Mouse (Mus musculus) limb, embryonic 10.5 days (tissue): ENCODE results near the gene Ppm1l. TPM values are rescaled to one million over a fixed set of nuclear protein-coding genes. Genes with fewer than 3 reads are reported as not detected.

Experiments used
- DNase-seq: peaks from one replicate; pipeline ENCODE4 v3.0.0-alpha.2; 2017; ENCODE audit warnings: low spot score
- H3K27ac ChIP-seq: fragments of 300-500 bp; sonication (generic); 2 replicates; pipeline ENCODE4 v1.5.1; 2016; ENCODE audit warnings: mild to moderate bottlenecking
- H3K27me3 ChIP-seq: fragments of 300-500 bp; sonication (generic); 2 replicates; pipeline ENCODE4 v1.6.1; 2016; ENCODE audit warnings: low read depth, mild to moderate bottlenecking; ENCODE audit not compliant: poor library complexity, severe bottlenecking
- H3K36me3 ChIP-seq: fragments of 300-500 bp; sonication (generic); 2 replicates; pipeline ENCODE4 v1.6.1; 2016; ENCODE audit warnings: mild to moderate bottlenecking, moderate library complexity
- H3K4me1 ChIP-seq: fragments of 300-500 bp; sonication (generic); 2 replicates; pipeline ENCODE4 v1.6.1; 2016
- H3K4me3 ChIP-seq: fragments of 300-500 bp; sonication (generic); 2 replicates; pipeline ENCODE4 v1.5.1; 2016; ENCODE audit warnings: mild to moderate bottlenecking, moderate library complexity
- H3K9me3 ChIP-seq: fragments of 300-500 bp; sonication (generic); replicated peaks from 2 replicates; pipeline ENCODE4 v1.6.1; 2016; ENCODE audit warnings: mild to moderate bottlenecking
- WGBS: fragments of 180-500 bp; shearing (Covaris S2); methylation state at CpG from one replicate; pipeline ENCODE4 v1.1.7; 2016; 5-methylcytosine and 5-hydroxymethylcytosine counted together
- polyA plus RNA-seq: library from polyadenylated mRNA; unstranded; fragments of >200 nt; fragmentation: Nextera tagmentation; extraction: Ambion mirVana; gene quantifications from 2 replicates; pipeline ENCODE4 v1.2.1, GENCODE M21; 2016

Gene Ppm1l
- polyA plus RNA-seq, 1 experiment from 2014 or later = 9.5 TPM

- peaks cover 10% of the 10 kb centered on the region; the same call in 1 of the 2 replicates for H3K4me1 ChIP-seq
- H3K4me3 ChIP-seq = no peak overlapping the region
- WGBS = 35% methylated on average over 12 of the region's 12 CpGs
- no peak for DNase-seq
- H3K9me3 ChIP-seq = 0 out of 2 replicates have a peak, but pooled peaks cover 2% of the 10 kb centered on the region
- no peak overlapping the region for H3K27ac ChIP-seq
- no peaks in the 10 kb centered on the region for H3K27me3 ChIP-seq
- no peaks in the 10 kb centered on the region for H3K36me3 ChIP-seq
Measured at GRCm38 (mm10) chr3:69475850-69476450, 159.3 kb downstream of the Ppm1l start.

GRCm38 (mm10) chr3:69479937-69480336 is 163.3 kb downstream of the Ppm1l start:
- H3K4me3 ChIP-seq = no peak overlapping the region
- DNase-seq = no peak
- no peaks in the 10 kb centered on the region for H3K27me3 ChIP-seq
- H3K27ac ChIP-seq = no peak overlapping the region
- no peaks in the 10 kb centered on the region for H3K9me3 ChIP-seq
- H3K4me1 ChIP-seq = peaks cover 10% of the 10 kb centered on the region; the same call in 1 of the 2 replicates
- H3K36me3 ChIP-seq = no peaks in the 10 kb centered on the region
- 96% methylated on average over 3 of the region's 3 CpGs for WGBS

- H3K9me3 ChIP-seq = no peaks in the 10 kb centered on the region
- no peak overlapping the region for H3K27ac ChIP-seq
- H3K36me3 ChIP-seq = no peaks in the 10 kb centered on the region
- 37% methylated on average over 4 of the region's 4 CpGs for WGBS
- peak; percentile 67 for DNase-seq
- 0 out of 2 replicates have a peak, but pooled peaks cover 3% of the 10 kb centered on the region for H3K4me1 ChIP-seq
- no peak overlapping the region for H3K4me3 ChIP-seq
- H3K27me3 ChIP-seq = no peaks in the 10 kb centered on the region
Measured at GRCm38 (mm10) chr3:69481835-69482234, 165.2 kb downstream of the Ppm1l start.

GRCm38 (mm10) chr3:69484006-69484574 is 167.4 kb downstream of the Ppm1l start:
- Histone ChIP-seq H3K4me1 (0 out of 2 replicates have a peak, but pooled peaks cover 4% of the 10 kb centered on the region), H3K9me3 (no peaks in the 10 kb centered on the region), H3K27ac (no peak overlapping the region), H3K36me3 (no peaks in the 10 kb centered on the region), H3K27me3 (no peaks in the 10 kb centered on the region), H3K4me3 (no peak overlapping the region)
- no peak for DNase-seq
- WGBS = 91% methylated on average over 13 of the region's 13 CpGs

- Histone ChIP-seq H3K27me3 (no peaks in the 10 kb centered on the region), H3K27ac (no peak overlapping the region), H3K4me3 (no peak overlapping the region), H3K4me1 (0 out of 2 replicates have a peak, but pooled peaks cover 4% of the 10 kb centered on the region), H3K9me3 (no peaks in the 10 kb centered on the region), H3K36me3 (no peaks in the 10 kb centered on the region)
- no peak for DNase-seq
- WGBS = 85% methylated on average over 4 of the region's 4 CpGs
Measured at GRCm38 (mm10) chr3:69484582-69484981, 167.9 kb downstream of the Ppm1l start.

- H3K27ac ChIP-seq = no peak overlapping the region
- no peaks in the 10 kb centered on the region for H3K36me3 ChIP-seq
Measured at GRCm38 (mm10) chr3:69485347-69485746, 168.7 kb downstream of the Ppm1l start.

GRCm38 (mm10) chr3:69485756-69486155 is 169.1 kb downstream of the Ppm1l start:
- DNase-seq = no peak
- H3K4me3 ChIP-seq = no peak overlapping the region
- no peak overlapping the region for H3K27ac ChIP-seq
- 91% methylated on average over 2 of the region's 2 CpGs for WGBS
- 0 out of 2 replicates have a peak, but pooled peaks cover 4% of the 10 kb centered on the region for H3K4me1 ChIP-seq
- H3K27me3 ChIP-seq = no peaks in the 10 kb centered on the region
- no peaks in the 10 kb centered on the region for H3K36me3 ChIP-seq
- H3K9me3 ChIP-seq = no peaks in the 10 kb centered on the region

More at GRCm38 (mm10) chr3:69485347-69485746, 168.7 kb downstream of the Ppm1l start:
- Histone ChIP-seq H3K4me3 (no peak overlapping the region), H3K27me3 (no peaks in the 10 kb centered on the region), H3K9me3 (no peaks in the 10 kb centered on the region), H3K4me1 (0 out of 2 replicates have a peak, but pooled peaks cover 4% of the 10 kb centered on the region)
- 92% methylated on average over 3 of the region's 3 CpGs for WGBS
- no peak for DNase-seq

- H3K27me3 ChIP-seq = no peaks in the 10 kb centered on the region
- H3K4me1 ChIP-seq = peaks cover 11% of the 10 kb centered on the region; the same call in 1 of the 2 replicates
Measured at GRCm38 (mm10) chr3:69487471-69487870, 170.8 kb downstream of the Ppm1l start.

GRCm38 (mm10) chr3:69489669-69490068 is 173.0 kb downstream of the Ppm1l start:
- Histone ChIP-seq H3K36me3 (no peaks in the 10 kb centered on the region), H3K27me3 (no peaks in the 10 kb centered on the region), H3K27ac (no peak overlapping the region), H3K4me3 (no peak overlapping the region), H3K9me3 (no peaks in the 10 kb centered on the region), H3K4me1 (peaks cover 11% of the 10 kb centered on the region; the same call in 1 of the 2 replicates)
- WGBS = 90% methylated on average over 3 of the region's 3 CpGs
- DNase-seq = no peak

More at GRCm38 (mm10) chr3:69487471-69487870, 170.8 kb downstream of the Ppm1l start:
- Histone ChIP-seq H3K4me3 (no peak overlapping the region), H3K27ac (no peak overlapping the region), H3K9me3 (no peaks in the 10 kb centered on the region), H3K36me3 (no peaks in the 10 kb centered on the region)
- no peak for DNase-seq
- WGBS = 86% methylated on average over 6 of the region's 6 CpGs

- no peak for DNase-seq
- Histone ChIP-seq H3K9me3 (no peaks in the 10 kb centered on the region), H3K27ac (no peak overlapping the region), H3K36me3 (no peaks in the 10 kb centered on the region), H3K4me1 (peaks cover 11% of the 10 kb centered on the region; the same call in 1 of the 2 replicates), H3K27me3 (no peaks in the 10 kb centered on the region), H3K4me3 (no peak overlapping the region)
- 88% methylated on average over 6 of the region's 6 CpGs for WGBS
Measured at GRCm38 (mm10) chr3:69490981-69491681, 174.5 kb downstream of the Ppm1l start.

- H3K4me1 ChIP-seq = peaks cover 7% of the 10 kb centered on the region; the same call in 1 of the 2 replicates
- no peaks in the 10 kb centered on the region for H3K36me3 ChIP-seq
- WGBS = 77% methylated on average over 4 of the region's 4 CpGs
- H3K27me3 ChIP-seq = no peaks in the 10 kb centered on the region
- no peak overlapping the region for H3K4me3 ChIP-seq
- no peak for DNase-seq
- no peak overlapping the region for H3K27ac ChIP-seq
- no peaks in the 10 kb centered on the region for H3K9me3 ChIP-seq
Measured at GRCm38 (mm10) chr3:69494233-69495010, 177.8 kb downstream of the Ppm1l start.

- 85% methylated on average over 3 of the region's 3 CpGs for WGBS
- H3K36me3 ChIP-seq = no peaks in the 10 kb centered on the region
- peaks cover 8% of the 10 kb centered on the region for H3K4me1 ChIP-seq
- H3K27ac ChIP-seq = no peak overlapping the region
- DNase-seq = no peak
- H3K27me3 ChIP-seq = no peaks in the 10 kb centered on the region
- no peak overlapping the region for H3K4me3 ChIP-seq
- no peaks in the 10 kb centered on the region for H3K9me3 ChIP-seq
Measured at GRCm38 (mm10) chr3:69497178-69497577, 180.5 kb downstream of the Ppm1l start.
